Mouse (Mus musculus) spleen, embryonic (tissue): Measurements from ENCODE around the gene Nbeal2.
"Not testable (repeated sequence)": the region's sequence is repeated elsewhere in the genome, so short reads cannot be mapped to it uniquely, and the experiment has no call there.

Source experiments
- CTCF ChIA-PET: fragments of 350-600 bp; sonication (Branson Sonifier 250); formaldehyde crosslinking; loops from one replicate; lab custom pipeline; 2022; lab: Charles Lee

Gene Nbeal2

DNA sequence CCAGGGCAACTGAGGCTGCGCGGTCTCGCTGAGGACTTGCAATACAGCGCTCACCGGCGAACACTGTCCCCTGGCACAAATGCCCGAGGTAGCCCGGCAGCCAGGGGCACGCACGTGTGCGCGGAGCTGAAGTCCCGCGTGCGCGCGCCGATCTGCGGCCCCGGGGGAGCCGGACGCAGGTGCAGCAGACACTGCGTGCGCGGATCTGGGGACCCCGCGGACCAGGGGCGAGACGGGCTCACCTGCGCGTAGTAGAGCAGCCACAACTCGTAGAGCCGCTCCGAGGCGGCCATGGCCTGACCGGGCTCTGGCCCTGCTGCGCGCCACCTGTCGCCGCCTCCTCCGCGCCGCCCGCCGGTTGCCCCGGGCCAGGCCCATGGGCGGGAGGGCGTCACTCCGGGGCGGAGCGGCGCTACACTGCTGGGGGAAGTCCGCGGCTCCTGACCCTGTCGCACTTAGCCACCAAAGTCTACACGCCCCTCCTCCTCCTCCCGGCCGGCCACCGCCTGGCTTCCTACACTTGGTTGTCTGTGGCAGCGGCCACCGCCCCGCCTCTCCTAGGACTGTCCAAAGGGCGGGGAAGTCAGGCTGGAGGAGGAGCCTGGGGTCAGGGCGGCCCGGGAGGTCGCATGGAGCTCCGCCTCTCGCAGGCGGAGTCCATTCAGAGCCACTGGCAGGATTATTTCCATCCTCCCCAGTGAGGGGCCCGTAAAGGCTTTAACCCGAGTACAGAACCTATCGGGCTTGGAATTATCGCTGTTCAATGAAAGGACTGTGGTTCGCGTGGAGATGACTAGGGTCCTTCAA lies at the start of gene Nbeal2:
Gene Nbeal2, minus strand, starts transcription at position 507 of the 807 bp plus-strand sequence.
- CTCF ChIA-PET, result interaction anchor here (1.1 kb wide), 1 partner anchor 19 kb away, joined by 3 read pairs; no protein-coding TSS in a partner anchor

DNA sequence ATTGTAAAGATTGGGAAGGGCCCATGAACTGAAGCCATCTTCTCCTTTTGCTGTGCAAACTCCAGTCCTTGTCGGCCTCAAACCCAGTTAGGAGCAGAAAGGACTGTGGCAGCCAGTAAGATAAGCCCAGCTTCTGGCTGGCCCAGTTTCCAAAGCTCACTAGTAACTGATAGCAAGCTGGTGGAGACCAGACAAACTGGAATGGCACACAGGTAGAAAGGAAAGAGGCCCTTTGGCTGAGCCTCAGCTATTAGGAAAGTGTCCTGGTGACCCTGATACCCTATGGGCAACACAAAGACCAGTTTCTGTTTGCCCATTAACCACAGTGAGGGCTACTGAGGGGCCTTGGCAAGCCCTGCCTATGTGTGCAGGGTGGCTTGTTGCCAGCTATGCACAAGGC lies 48.9 kb upstream of the Nbeal2 start:
- CTCF ChIA-PET, result interaction anchor here (0.6 to 0.7 kb wide), 2 partner anchors 121 to 161 kb away, joined by 3 to 4 read pairs; no protein-coding TSS in a partner anchor

DNA sequence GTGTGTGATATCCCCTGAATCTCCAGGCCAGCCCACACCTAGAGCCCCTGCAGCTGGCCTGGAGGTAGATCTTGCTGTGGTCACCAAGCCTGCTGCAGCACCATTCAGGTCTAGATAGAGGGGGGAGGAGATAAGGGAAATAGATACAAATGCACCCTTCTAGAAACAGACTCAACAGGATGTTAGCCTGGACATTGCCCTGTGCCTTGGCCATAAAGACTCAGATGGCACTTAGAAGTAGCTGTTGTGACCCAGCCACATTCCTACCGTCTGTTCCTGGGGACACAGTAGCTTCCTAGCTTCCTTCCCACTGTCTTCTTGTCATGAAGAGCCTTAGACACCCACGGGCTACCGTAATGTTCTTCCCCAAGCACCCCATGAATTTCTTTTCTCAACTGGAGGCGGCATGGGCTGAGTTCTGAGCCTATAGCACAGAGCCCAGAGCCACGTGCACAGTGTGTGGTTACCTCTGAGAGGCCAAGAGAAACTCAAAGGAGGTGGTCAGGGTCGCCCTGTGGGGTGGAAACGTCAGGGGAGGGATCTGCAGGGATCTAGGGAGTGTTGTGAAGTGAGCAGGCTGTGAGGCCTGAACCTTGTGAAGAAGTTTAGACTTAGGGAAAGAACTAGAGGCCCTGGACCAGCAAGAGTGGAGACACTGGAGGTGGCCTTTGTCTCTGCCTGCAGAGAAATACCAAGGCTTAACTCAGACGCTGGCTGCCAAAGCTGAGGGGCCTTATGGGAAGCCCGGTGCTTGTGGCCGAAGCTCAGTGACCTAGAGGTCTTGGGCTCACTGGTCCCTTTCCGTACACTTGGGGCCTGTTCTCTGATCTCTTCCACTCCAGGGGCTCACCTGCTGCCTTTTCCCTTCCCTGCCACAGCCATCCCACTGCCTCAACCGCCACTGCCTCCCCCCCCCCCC lies 47.4 kb upstream of the Nbeal2 start:
- CTCF ChIA-PET, result interaction anchor here (0.5 kb wide), 1 partner anchor 130 kb away, joined by 5 read pairs; no protein-coding TSS in a partner anchor

DNA sequence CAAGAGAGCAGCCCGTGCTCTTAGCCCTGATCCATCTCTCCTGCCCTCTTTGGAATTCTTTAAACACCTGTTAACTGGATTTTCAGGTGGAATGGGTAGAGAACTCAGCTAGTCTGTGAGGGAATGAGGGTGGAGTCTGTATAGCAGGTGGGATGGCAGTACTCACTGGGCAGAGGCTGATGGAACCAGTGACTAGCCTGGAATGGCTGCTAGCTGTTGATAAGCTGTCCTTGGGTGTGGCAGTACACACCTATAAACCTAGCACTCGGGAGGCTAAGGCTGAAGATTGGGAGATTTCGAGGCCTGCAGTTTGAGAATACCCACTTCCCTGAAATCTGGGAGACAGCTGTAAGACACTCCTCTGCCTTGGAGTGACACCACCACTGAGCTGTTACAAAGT lies 45.6 kb upstream of the Nbeal2 start:
- CTCF ChIA-PET, result no interaction called here

DNA sequence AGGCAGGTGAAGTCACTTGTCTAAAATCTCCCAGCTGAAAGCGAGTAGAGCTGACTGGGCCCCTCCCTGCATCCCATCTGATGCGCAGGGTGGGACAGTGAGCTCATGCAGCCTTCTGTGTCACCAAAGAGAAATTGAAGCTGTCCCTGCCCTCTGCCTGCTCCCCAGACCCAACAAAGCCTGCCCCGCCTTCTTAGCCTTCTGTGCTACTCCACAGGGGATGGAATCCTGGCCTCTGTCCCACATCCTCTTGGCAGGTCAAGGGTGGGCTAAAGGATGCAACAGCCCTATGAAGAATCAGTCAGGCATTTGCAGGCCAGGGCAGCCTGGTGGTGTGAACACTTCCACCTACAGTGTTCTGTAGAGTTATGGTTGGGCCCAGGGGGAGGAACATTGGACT lies 43.5 kb upstream of the Nbeal2 start:
- CTCF ChIA-PET, result no interaction called here

DNA sequence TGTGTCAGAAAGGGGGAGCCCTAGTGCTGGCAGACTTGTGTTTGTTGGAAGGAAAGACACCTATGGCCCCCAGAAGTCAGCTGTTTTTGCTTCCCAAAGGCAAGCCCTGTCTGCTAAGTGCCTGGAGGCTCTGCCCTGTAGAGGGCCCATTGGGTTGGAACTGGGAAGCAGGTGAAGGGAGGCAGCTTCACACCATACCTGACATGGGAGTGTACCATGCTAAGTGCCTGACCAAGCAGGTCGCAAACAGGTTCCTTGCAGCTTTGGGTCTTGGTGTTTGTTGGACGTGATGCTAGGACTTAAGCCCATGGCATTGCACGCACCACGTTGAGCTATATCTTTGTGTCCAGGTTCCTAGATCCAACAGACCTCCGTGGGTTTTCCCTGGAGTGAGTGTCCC lies 42.5 kb upstream of the Nbeal2 start:
- CTCF ChIA-PET, result interaction anchor here (0.8 kb wide), 1 partner anchor 180 kb away, joined by 6 read pairs; no protein-coding TSS in a partner anchor

DNA sequence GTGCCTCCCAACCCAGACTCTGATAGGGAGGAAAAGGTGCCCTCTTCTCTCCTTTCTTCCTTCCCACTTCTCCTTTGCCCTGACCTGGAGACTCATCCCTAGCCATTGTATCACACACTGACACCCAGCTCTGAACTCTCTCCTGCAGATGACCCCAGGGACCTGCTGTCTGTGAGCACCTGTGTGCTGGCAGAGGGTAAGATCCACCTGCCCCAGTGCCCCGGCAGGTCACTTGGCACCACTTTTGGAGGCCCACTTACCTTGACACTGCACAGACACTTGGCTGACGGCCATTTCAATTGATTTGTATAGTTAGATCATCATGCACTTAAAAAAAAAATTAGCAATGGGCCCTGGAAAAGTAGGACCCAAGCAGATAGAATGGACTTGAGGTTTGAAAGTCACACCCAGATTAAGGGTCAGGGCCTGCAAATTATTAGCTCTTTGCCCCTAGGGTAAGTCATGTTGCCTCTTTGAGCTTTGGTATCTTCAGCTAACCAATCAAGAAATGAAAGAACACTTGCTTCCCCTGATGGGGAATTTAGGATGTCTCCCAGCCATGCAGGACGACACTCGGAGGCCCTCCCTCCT lies 41.3 kb upstream of the Nbeal2 start:
- CTCF ChIA-PET, result interaction anchor here (0.6 kb wide), 1 partner anchor 271 kb away, joined by 3 read pairs; no protein-coding TSS in a partner anchor

DNA sequence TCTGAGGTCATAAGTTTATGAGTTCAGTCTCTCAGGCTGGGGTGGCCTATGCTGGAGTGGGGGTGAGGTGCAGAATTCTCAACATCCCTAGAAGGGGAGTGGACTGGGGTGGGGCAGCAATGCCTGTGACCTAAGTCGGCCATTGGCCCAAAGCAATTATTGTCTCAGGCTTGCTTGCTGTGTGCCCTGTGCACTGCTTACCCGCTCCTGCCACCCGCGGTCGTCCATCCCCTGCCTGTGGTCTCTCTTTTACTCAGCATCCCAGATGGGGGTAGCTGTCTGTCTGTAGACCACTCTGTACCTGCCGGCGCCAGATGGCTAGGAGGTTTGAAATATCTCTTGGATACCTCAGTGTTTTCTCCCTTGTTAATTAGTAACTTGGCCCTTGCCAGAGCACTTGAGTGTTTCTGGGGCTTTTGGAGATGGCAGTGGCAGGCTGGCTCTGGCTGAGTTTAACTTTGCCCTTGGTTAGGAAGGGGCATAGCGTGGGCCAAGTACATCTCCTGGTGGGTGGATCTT lies 35.4 kb upstream of the Nbeal2 start:
- CTCF ChIA-PET, result no interaction called here

DNA sequence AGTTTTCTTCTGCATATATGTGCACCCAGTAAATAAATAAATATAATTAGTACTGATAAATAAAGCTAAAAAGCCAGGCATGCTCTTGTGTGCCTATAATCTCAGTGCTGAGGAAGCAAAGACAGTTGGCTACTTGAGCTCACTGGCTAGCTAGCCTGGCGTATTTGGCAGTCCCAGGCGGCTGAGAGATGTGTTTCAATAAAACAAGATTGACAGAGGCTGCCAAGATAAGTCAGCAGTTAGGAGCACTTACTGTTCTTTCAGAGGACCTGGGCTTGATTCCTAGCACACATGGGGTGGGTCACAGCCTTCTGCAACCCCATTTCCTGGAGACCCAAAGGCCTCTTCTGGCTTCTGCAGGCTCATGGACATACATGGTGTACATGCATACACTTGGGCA lies 33.9 kb upstream of the Nbeal2 start:
- CTCF ChIA-PET, result no interaction called here

DNA sequence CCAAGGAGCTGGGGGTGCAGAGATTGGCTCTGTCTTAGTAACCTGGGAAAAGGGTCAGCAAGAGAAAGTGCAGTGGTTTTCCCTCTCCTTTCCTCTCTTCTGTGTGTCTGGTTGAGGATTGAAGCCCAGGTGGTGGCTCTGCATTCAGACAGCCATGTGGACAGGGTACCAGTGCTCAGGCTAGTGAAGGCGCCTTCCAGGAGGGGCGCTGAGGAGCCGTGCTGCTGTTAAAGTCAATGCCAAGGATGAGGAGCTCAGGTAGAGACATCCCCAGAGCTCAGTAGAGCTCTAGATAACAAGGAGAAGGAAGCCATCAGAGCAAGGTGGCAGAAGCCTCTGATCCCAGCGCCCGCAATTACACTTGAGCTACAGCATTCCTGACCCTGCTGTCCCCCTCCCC lies 33.1 kb upstream of the Nbeal2 start:
- CTCF ChIA-PET, result interaction anchor here (0.6 kb wide), 1 partner anchor 27 kb away, joined by 4 read pairs; no protein-coding TSS in a partner anchor

DNA sequence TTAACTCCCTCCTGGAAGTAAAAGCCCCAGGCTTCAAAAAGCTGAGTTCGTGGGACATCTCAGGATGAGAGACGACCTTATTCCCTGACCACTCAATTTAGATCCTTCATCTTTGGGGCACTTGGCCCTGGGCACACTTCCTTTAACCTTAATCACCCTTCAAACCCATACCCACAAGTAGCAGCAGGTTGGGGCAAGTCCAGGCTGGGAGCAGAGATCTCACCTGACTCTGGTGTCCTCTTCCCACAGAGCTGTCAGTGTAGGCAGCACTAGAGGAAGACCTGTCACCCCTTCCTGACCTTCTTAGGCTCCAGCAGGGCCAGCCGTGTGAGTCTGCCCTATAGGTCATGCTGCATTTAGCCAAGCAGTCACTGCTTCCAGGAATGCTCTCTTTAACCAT lies 32.5 kb upstream of the Nbeal2 start:
- CTCF ChIA-PET, result interaction anchor here (0.6 kb wide), 1 partner anchor 27 kb away, joined by 4 read pairs; no protein-coding TSS in a partner anchor

DNA sequence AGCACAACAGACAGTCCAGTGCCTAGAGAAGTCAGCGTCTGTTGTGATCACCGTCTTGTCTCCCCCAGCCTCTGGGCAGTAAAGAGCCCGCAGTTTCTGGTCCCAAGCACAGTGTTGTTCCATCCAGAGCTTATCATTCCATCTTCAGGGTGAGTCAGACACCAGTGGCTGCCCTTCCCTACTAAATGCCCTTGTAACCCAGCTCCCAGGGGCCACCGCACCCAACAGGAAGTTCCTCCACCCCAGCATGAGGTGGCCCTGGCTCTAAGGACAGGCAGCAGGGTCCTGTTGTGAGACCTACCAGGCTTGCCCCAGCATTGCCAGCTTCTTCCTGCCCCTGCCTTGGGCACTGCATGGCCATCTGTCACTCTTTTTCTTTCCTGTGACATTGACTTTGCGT lies 31.6 kb upstream of the Nbeal2 start:
- CTCF ChIA-PET, result no interaction called here

DNA sequence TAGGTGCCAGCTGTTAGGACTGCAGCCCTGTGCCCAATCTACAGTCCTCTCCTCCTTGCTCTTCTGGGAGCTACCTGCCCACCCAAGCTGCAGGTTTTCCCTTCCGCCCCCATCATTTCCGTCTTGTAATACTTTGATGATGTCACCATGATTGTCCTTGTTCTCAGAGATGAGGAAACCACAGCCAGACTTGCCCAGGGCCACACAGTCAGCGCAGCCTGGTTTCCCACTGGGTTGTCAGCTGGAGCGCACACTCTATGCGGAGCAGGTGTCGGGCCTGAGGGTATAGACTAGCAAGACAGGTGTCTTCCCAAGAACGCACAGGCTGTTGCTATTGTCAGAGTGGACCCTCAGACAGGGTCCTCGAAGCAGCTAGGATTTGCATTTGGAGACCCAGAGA lies 31.2 kb upstream of the Nbeal2 start:
- CTCF ChIA-PET, result no interaction called here

DNA sequence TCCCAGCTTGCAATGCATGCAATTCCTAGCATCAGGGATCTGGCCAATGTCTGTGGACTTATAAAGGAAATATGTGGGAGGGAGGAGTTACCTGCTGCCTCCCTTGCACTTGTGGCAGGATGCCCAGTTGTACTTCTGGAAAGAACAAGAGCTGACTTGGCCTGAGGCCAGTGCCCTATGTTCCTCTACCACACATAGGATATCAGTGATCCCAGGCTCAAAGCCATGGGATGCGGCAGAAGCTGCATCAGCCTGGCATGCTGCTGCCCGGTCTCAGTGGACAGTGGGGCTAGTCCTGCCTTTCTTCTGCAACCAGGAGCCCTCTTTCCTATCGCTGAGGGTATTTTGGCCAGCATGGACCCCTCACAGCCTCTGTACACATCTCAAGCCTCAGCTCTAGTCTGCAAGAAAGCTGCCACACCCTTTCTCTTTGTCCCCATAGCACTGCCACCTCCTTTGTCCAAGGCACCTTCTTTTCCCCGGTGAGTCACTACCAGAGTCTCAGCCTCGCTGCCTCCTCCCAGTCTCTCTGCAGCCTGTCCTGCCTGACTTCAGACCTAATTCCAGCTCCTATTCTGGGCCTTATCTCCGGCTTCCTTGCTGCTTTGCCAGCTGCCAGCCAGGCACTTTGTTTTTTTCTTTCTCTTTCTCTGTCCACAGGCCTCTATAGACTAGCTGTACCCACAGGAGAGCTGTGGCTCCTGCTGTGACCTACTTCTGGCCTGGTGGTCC lies 30.3 kb upstream of the Nbeal2 start:
- CTCF ChIA-PET, result no interaction called here

DNA sequence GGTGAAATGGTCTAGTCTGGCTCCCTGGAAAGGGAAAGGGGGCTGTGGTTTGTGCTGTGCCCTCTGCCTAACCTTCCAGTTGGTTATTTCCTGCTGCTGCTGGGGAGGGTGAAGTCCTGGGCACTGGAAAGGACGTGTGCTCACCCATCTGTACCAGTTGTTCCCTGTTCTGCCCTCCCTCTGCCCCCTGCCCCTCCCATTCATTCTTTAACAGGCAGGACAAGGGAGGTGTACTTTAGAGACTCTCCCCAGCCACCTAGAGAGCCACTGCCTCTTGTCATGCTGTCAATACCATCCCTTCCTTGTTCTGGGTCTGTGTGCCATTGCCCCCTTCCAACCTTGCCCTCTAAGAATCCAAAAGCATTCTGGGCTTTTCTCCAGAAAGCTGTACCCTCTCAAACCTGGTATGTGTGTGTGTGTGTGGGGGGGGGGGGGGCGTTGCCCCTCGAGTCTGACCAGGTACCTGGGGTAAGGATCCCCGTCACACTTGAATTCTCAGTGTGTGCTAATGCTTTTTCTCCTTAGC lies 29.7 kb upstream of the Nbeal2 start:
- CTCF ChIA-PET, result no interaction called here

DNA sequence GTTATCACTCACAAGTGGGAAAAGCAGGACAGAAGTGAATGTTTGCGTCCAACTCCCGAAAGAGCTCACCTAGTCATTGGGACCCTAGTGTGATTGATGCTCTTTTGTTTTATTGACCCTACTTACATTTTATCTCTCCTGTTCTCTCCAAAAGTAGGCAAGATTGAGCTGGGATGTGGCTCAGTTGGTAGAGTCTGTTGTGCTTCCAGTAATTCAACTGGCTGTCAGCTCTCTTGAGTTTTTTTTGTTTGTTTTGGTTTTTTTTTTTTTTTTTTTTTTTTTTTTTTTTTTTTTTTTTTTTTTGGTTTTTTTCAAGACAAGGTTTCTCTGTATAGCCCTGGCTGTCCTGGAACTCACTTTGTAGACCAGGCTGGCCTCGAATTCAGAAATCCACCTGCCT lies 28.7 kb upstream of the Nbeal2 start:
- CTCF ChIA-PET, result not testable (repeated sequence)

DNA sequence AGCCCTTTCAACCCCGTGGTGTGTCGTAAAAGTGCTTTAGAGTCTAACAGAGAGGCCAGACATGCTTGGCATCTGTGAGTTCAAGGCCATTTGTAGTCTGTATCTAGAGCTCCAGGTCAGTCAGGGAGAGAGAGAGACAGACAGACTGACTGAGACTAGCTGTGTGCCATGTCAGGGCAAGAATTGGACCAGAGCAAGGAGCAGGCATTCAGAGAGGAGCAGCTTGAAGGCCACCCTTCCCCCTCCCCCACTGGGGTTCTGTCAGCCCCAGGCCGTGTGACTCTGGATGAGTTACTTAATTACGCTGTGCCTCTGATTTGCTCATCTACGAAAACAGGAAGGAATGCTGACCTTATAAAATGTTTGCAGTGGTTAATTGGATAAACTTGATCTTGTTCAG lies 28.3 kb upstream of the Nbeal2 start:
- CTCF ChIA-PET, result interaction anchor here (0.5 kb wide), 1 partner anchor 229 kb away, joined by 15 read pairs; no protein-coding TSS in a partner anchor

DNA sequence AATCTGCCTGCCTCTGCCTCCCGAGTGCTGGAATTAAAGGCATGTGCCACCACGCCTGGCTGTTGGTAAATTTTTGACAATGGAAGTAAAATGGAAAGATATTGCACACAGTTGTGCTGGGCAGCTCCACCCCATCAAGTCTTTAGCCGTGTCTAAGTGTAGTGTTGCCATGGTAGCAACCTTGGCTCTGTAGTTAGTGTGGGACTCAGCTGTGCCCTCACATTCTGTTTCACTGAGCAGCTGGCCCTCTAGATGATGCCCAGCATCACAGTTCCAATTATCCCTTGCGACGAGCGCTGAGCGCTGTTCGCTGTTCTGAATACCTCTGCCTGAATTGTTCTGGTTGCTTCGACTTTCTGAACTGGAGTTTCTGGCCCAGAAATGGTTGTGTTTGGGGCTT lies 27.9 kb upstream of the Nbeal2 start:
- CTCF ChIA-PET, result interaction anchor here (0.5 kb wide), 1 partner anchor 229 kb away, joined by 15 read pairs; no protein-coding TSS in a partner anchor

DNA sequence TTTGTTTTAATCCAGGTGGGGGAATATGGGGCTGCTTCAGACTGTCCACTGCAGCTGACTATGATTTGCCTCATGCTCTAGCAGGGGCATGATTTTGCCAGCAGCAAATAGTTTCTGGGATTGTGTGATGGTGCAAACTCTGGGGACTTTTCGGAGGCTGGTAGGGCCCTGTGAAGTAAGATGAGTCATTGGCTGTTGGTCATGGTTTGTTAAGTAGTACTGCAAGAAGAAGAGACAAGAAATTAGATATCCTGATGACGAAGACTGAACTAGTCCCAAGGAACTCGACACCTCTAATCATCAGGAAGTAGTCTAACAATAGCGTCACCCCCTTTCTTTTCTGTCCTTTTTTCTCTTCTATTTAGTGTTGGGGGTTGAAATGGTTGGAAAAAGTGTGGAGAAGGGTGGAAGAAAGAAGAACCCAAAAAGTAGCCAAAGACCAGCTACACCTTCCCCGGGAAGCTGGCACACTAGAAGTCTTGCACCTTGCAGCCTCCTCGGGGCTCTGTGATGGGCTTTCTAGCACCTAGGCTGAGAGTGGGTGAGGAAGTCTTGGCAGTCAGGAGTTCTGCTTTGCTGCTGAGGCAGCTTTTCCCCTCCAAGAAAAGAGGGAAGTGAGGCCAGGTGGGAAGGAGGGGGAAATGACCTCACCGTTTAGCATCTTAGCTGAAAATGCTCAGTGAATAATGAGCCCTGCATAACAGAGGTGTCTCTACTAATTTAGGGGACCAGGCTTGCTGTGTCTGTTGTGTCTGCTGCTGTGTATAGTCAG lies 27.0 kb upstream of the Nbeal2 start:
- CTCF ChIA-PET, result no interaction called here
